ENCODE assay signal across 1 mouse cellular context in the genomic region with DNA sequence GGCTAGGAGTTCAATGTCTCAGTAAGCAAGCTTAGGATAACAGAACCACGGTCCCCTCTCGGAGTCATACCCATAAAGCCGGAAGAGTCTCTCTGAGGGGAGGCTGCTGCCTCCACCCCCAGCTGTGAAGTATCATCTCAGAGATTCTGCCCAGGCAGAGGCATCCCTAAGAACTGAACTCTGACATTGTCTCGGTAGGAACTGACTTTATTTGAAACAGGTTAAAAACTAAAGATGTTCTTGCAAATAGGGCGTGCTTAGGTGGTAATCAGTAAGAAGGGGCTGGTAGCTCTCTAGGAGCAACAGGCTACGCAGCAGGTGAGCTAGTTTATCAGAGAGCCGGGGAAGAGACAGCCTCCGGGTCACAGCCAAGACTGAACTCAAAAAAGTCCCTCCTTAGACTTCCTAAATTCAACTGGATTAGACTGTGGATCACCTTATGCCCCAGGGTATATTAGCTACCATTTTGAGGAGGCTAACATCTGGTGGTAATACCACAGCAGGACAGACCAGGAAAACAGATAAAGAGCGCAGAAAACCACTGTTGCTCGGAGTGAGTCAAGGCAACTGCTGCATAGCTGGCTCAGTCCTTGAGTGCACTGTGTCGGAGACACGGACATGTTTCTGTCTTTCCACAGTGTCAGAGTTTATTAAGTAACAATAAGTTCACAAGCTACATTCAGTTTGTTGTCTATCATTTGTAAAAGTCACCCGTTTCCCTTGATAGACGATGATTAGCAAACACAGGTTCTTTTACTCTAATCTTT.
A peak's percentile ranks its signal among the peaks of the same experiment; 100 is the strongest.
TF ChIP-seq lines count a peak whose summit lies in the region.

No protein-coding gene starts in this region.

TF ChIP-seq in MEL, 35 proteins besides CTCF, POLR2A, EP300 and RAD21 (continued from another document):
- TF ChIP-seq MAFK (IDR thresholded peaks at IDR 0.05; ENCODE audit: borderline replicate concordance, low read depth, low read length) (no peak), JUND (IDR thresholded peaks at IDR 0.05; ENCODE audit: low read depth, low read length) (0 out of 2 replicates have a peak, but pooled peaks have one; percentile 13), POLR2AphosphoS5 (IDR thresholded peaks at IDR 0.05; ENCODE audit: borderline replicate concordance, low read depth, low read length) (peak; percentile 32; the same call in 1 of the 2 replicates), SIN3A (IDR thresholded peaks at IDR 0.05; ENCODE audit: low read length) (peak; percentile 69), ETS1 (IDR thresholded peaks at IDR 0.05; ENCODE audit: low read depth, low read length) (peak; percentile 38; the same call in 1 of the 2 replicates), HCFC1 (IDR thresholded peaks at IDR 0.05; ENCODE audit: low read depth, low read length) (peak; percentile 34), TCF12 (IDR thresholded peaks at IDR 0.05; ENCODE audit: low read depth, low read length) (peak; percentile 63), BHLHE40 (IDR thresholded peaks at IDR 0.05; ENCODE audit: borderline replicate concordance, low read depth, low read length) (no peak), TAL1 (IDR thresholded peaks at IDR 0.05; ENCODE audit: low read length) (peak; percentile 90), MYB (IDR thresholded peaks at IDR 0.05; ENCODE audit: low read depth, low read length) (no peak), NELFE (IDR thresholded peaks at IDR 0.05; ENCODE audit: low read depth, low read length) (peak; percentile 54), MAX (IDR thresholded peaks at IDR 0.05; ENCODE audit: low read length) (no peak), MXI1 (IDR thresholded peaks at IDR 0.05; ENCODE audit: low read depth, low read length) (peak; percentile 29), ZMIZ1 (IDR thresholded peaks at IDR 0.05; ENCODE audit: low read depth, low read length) (peak; percentile 58; the same call in 1 of the 2 replicates), MYC (IDR thresholded peaks at IDR 0.05; ENCODE audit: low read depth, low read length) (peak; percentile 56; the same call in 1 of the 2 replicates), CHD1 (IDR thresholded peaks at IDR 0.05; ENCODE audit: low read depth, low read length) (0 out of 2 replicates have a peak, but pooled peaks have one; percentile 61), GATA1 (IDR thresholded peaks at IDR 0.05; ENCODE audit: low read depth, low read length) (peak; percentile 75), USF1 (IDR thresholded peaks at IDR 0.05; ENCODE audit: low read depth, low read length) (no peak), E2F4 (IDR thresholded peaks at IDR 0.05; ENCODE audit: borderline replicate concordance, low read depth, low read length) (peak; percentile 62; the same call in 1 of the 2 replicates), TBP (IDR thresholded peaks at IDR 0.05; ENCODE audit: low read depth, low read length) (peak; percentile 42; the same call in 1 of the 2 replicates), MAZ (IDR thresholded peaks at IDR 0.05; ENCODE audit: low read depth, low read length) (no peak)
